Mouse (Mus musculus) kidney, postnatal 0 days (tissue): ENCODE results near the gene Cdh13. TPM values are rescaled to one million over a fixed set of nuclear protein-coding genes. Genes with fewer than 3 reads are reported as not detected.

Experiments
- ATAC-seq: fragments of 200-750 bp; cut with Nextera tagmentation; replicated peaks from 2 replicates; pipeline ENCODE4 v1.8.0; 2017; ENCODE audit warnings: low read depth, moderate number of reproducible peaks, moderate TSS enrichment, moderate library complexity; ENCODE audit not compliant: low FRiP score
- DNase-seq: peaks from one replicate; pipeline ENCODE4 v3.0.0-alpha.2; 2016; ENCODE audit warnings: low spot score
- H3K27ac ChIP-seq: fragments of 300-500 bp; sonication (generic); 2 replicates; pipeline ENCODE4 v1.5.1; 2014; ENCODE audit warnings: mild to moderate bottlenecking
- H3K27me3 ChIP-seq: fragments of 300-500 bp; sonication (generic); 2 replicates; pipeline ENCODE4 v1.6.1; 2014; ENCODE audit warnings: low read length, mixed read lengths; ENCODE audit not compliant: insufficient read depth
- H3K36me3 ChIP-seq: fragments of 300-500 bp; sonication (generic); 2 replicates; pipeline ENCODE4 v1.6.1; 2014; ENCODE audit warnings: low read length, mixed read lengths; ENCODE audit not compliant: insufficient read depth
- H3K4me1 ChIP-seq: fragments of 300-500 bp; sonication (generic); replicated peaks from 2 replicates; pipeline ENCODE4 v1.6.1; 2014; ENCODE audit warnings: antibody characterized with exemption, low read length, mixed read lengths; ENCODE audit not compliant: insufficient read depth
- H3K4me2 ChIP-seq: fragments of 300-500 bp; sonication (generic); 2 replicates; pipeline ENCODE4 v1.6.1; 2014; ENCODE audit warnings: mild to moderate bottlenecking, low read length, moderate library complexity, mixed read lengths
- H3K4me3 ChIP-seq: fragments of 300-500 bp; sonication (generic); replicated peaks from 2 replicates; pipeline ENCODE4 v1.5.1; 2014; ENCODE audit warnings: low read depth, low read length
- H3K9ac ChIP-seq: fragments of 300-500 bp; sonication (generic); 2 replicates; pipeline ENCODE4 v1.6.1; 2014; ENCODE audit warnings: low read depth, low read length
- H3K9me3 ChIP-seq: fragments of 300-500 bp; sonication (generic); replicated peaks from 2 replicates; pipeline ENCODE4 v1.6.1; 2016; ENCODE audit warnings: low read length, inconsistent platforms, mixed read lengths
- CTCF ChIP-seq: IDR thresholded peaks from 2 replicates; pipeline ENCODE4 v1.5.1; 2016; ENCODE audit warnings: antibody characterized with exemption, low read depth, mild to moderate bottlenecking, moderate library complexity
- whole genome bisulfite sequencing: fragments of 180-500 bp; shearing (Covaris S2); extraction: QIAGEN DNeasy Blood & Tissue Kit; methylation state at CpG from one replicate; pipeline ENCODE4 v1.1.7; 2014; 5-methylcytosine and 5-hydroxymethylcytosine counted together
- polyA plus RNA-seq: library from polyadenylated mRNA; unstranded; fragments of >200 nt; fragmentation: Nextera tagmentation; extraction: Ambion mirVana; gene quantifications from 2 replicates; pipeline ENCODE4 v1.2.1, GENCODE M21; 2015

Cdh13 gene
- polyA plus RNA-seq, 1 experiment from 2014 or later: 3.9 TPM

GRCm38 (mm10) chr8:119102871-119103270, 819.3 kb downstream of the Cdh13 start:
- Histone ChIP-seq H3K9me3 (no peaks in the 10 kb centered on the region), H3K27ac (no peak overlapping the region), H3K4me2 (no peak overlapping the region), H3K4me1 (no peaks in the 10 kb centered on the region), H3K27me3 (no peaks in the 10 kb centered on the region), H3K4me3 (no peak overlapping the region), H3K36me3 (no peaks in the 10 kb centered on the region), H3K9ac (no peak overlapping the region)
- no peak for TF ChIP-seq CTCF
- DNase-seq: no peak
- no peak for ATAC-seq
- WGBS: 79% methylated on average over 6 of the region's 6 CpGs

- 78% methylated on average over 7 of the region's 7 CpGs for WGBS
- ATAC-seq: no peak
- H3K9ac ChIP-seq: no peak overlapping the region
- H3K4me3 ChIP-seq: no peak overlapping the region
- H3K27ac ChIP-seq: no peak overlapping the region
- no peak for TF ChIP-seq CTCF
- H3K36me3 ChIP-seq: no peaks in the 10 kb centered on the region
- H3K4me1 ChIP-seq: no peaks in the 10 kb centered on the region
- DNase-seq: no peak
- H3K9me3 ChIP-seq: no peaks in the 10 kb centered on the region
- H3K27me3 ChIP-seq: no peaks in the 10 kb centered on the region
- H3K4me2 ChIP-seq: no peak overlapping the region
Measured at GRCm38 (mm10) chr8:119109655-119110054, 826.1 kb downstream of the Cdh13 start.

GRCm38 (mm10) chr8:119112861-119113260, 829.3 kb downstream of the Cdh13 start:
- no peaks in the 10 kb centered on the region for H3K4me1 ChIP-seq
- H3K9me3 ChIP-seq: no peaks in the 10 kb centered on the region
- no peak overlapping the region for H3K9ac ChIP-seq
- H3K27me3 ChIP-seq: no peaks in the 10 kb centered on the region
- H3K27ac ChIP-seq: no peak overlapping the region
- no peak for DNase-seq
- H3K36me3 ChIP-seq: no peaks in the 10 kb centered on the region
- WGBS: 78% methylated on average over 3 of the region's 3 CpGs
- TF ChIP-seq CTCF: no peak
- H3K4me2 ChIP-seq: no peak overlapping the region
- no peak for ATAC-seq
- no peak overlapping the region for H3K4me3 ChIP-seq

GRCm38 (mm10) chr8:119121236-119121635, 837.7 kb downstream of the Cdh13 start:
- no peak overlapping the region for H3K27ac ChIP-seq
- no peaks in the 10 kb centered on the region for H3K4me1 ChIP-seq
- H3K9ac ChIP-seq: no peak overlapping the region
- DNase-seq: no peak
- TF ChIP-seq CTCF: no peak
- no peaks in the 10 kb centered on the region for H3K36me3 ChIP-seq
- no peak overlapping the region for H3K4me2 ChIP-seq
- no peak for ATAC-seq
- H3K4me3 ChIP-seq: no peak overlapping the region
- WGBS: 51% methylated on average over 13 of the region's 13 CpGs
- H3K27me3 ChIP-seq: no peaks in the 10 kb centered on the region
- H3K9me3 ChIP-seq: no peaks in the 10 kb centered on the region

- DNase-seq: no peak
- Histone ChIP-seq H3K36me3 (no peaks in the 10 kb centered on the region), H3K27ac (no peak overlapping the region), H3K4me3 (no peak overlapping the region), H3K9me3 (no peaks in the 10 kb centered on the region), H3K4me1 (no peaks in the 10 kb centered on the region), H3K27me3 (no peaks in the 10 kb centered on the region), H3K9ac (no peak overlapping the region), H3K4me2 (no peak overlapping the region)
- ATAC-seq: no peak
- WGBS: 54% methylated on average over 8 of the region's 8 CpGs
- no peak for TF ChIP-seq CTCF
Measured at GRCm38 (mm10) chr8:119127841-119128240, 844.3 kb downstream of the Cdh13 start.

GRCm38 (mm10) chr8:119128266-119128665, 844.7 kb downstream of the Cdh13 start:
- no peak for DNase-seq
- no peak for ATAC-seq
- Histone ChIP-seq H3K36me3 (no peaks in the 10 kb centered on the region), H3K27ac (no peak overlapping the region), H3K9me3 (no peaks in the 10 kb centered on the region), H3K4me3 (no peak overlapping the region), H3K4me1 (no peaks in the 10 kb centered on the region), H3K9ac (no peak overlapping the region), H3K27me3 (no peaks in the 10 kb centered on the region), H3K4me2 (no peak overlapping the region)
- 71% methylated on average over 3 of the region's 3 CpGs for WGBS
- no peak for TF ChIP-seq CTCF

- H3K4me1 ChIP-seq: no peaks in the 10 kb centered on the region
- no peaks in the 10 kb centered on the region for H3K9me3 ChIP-seq
- H3K9ac ChIP-seq: no peak overlapping the region
- no peak for TF ChIP-seq CTCF
- ATAC-seq (no peak), DNase-seq (no peak)
- no peak overlapping the region for H3K27ac ChIP-seq
- no peaks in the 10 kb centered on the region for H3K27me3 ChIP-seq
- H3K36me3 ChIP-seq: no peaks in the 10 kb centered on the region
- H3K4me2 ChIP-seq: no peak overlapping the region
- H3K4me3 ChIP-seq: no peak overlapping the region
- WGBS: 43% methylated on average over 6 of the region's 6 CpGs
Measured at GRCm38 (mm10) chr8:119156454-119156921, 873.0 kb downstream of the Cdh13 start.
